Mouse (Mus musculus): ENCODE measurements around the gene F11r. TPM values are rescaled to one million over a fixed set of nuclear protein-coding genes. Genes with fewer than 3 reads are reported as not detected.

The F11r gene
- 4.3 and 5.2 TPM in 2 replicates for polyA plus RNA-seq (2012; rRNA removed)

GRCm38 (mm10) chr1:171437264-171438013, at the start of gene F11r:
F11r (plus strand) TSS chr1:171437535.

DNA sequence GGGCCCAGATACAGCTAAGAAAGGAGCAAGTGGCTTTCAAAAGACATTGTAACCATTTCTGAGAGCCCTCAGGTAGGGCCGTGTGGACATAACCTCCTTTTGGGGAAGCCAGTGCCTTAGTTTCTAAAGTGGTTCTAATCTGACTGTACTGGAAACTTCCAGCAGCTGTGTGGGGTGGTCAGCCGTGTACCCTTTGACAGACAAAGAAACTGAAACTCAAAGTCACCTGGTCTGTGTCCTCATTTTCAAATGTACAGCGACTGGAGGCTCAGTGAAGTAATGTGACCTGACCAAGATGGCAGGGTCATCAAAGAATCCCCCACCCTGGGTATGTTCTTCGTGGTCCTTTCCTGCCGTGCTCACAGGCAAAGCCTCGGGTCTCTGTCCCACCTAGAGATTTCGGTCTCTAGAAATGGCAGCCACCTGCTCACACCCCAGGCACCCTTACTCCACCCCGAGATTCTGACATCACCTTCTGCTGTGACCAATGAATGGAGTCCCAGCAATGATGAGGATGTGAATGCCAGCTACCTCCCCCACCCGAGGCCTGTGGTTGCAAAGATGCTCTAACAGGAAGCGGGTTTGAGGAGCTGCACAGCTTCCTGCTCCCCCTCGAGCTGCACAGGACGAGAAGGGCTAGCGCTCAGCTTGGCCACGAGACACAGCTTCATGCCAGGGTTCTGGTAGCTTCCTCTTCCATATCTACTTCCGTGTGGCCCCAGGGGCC, 48.8 kb upstream of the F11r start, which contains the start of gene Arhgap30:
Gene Arhgap30 (plus strand): TSS at position 579 of the 727 bp plus-strand sequence.

GRCm38 (mm10) chr1:171410947-171411484, 26.3 kb upstream of the F11r start, which contains the start of gene Usf1:
Usf1 (plus strand) TSS chr1:171411313.

DNA sequence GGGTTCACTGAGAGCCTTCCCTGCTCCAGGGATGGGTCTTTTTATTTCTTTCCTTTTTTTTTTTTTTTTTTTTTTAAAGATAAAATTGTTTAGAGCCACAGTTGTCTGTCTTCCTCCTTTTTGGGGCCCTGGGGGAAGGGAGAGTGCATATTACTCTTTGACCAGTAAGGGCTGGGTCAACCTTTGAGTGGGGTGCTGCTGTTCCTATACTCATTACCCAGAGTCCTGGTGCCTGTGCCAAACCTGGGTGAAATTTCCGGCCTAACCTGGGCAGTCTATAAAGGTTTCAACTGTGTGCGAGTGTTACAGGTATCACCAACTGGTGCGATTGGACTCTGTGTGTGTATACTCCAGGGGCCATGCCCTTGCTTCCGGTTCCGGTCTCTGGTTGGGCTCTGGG, 18.7 kb upstream of the F11r start, which contains the start of gene Tstd1:
Gene Tstd1 (plus strand): TSS at position 213 of the 400 bp plus-strand sequence.

DNA sequence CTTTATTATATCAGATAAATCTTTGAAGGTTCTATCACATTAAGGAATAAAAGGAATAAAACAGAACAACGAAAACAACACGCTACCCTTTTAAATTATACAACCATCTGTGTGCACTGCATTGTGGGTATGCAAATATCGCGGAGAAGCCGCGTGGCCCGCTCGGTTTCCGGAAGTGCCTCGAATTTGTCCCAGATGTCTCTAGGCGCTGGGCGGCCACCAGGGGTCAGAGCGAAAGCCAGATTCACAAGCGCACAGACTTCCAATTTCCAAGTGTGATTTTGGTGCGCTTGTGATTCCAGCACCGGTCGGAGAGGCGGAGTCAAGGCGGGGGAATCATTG, 65.9 kb downstream of the F11r start, which contains the start of gene Alyref2:
Gene Alyref2 (plus strand): TSS at position 229 of the 342 bp plus-strand sequence.

Other genes starting within 250 kb of the F11r start
- 15.7 and 19.8 TPM in 2 replicates for gene Pcp4l1, start 241.3 kb upstream of the F11r start, polyA plus RNA-seq (2012; rRNA removed)
- 0.03 and 0.06 TPM in 2 replicates for gene Nr1i3, start 223.6 kb upstream of the F11r start, polyA plus RNA-seq (2012; rRNA removed)
- gene Tomm40l, start 215.0 kb upstream of the F11r start, polyA plus RNA-seq (2012; rRNA removed): 47.7 and 50.1 TPM in 2 replicates
- gene Apoa2, start 212.5 kb upstream of the F11r start, polyA plus RNA-seq (2012; rRNA removed): 2.4 and 3.0 TPM in 2 replicates
- 13.6 and 15.5 TPM in 2 replicates for gene Fcer1g, start 203.2 kb upstream of the F11r start, polyA plus RNA-seq (2012; rRNA removed)
- 4.1 and 4.2 TPM in 2 replicates for gene Adamts4, start 187.1 kb upstream of the F11r start, polyA plus RNA-seq (2012; rRNA removed)
- gene Ndufs2, start 186.1 kb upstream of the F11r start, polyA plus RNA-seq (2012; rRNA removed): 131 and 134 TPM in 2 replicates
- gene B4galt3, start 167.2 kb upstream of the F11r start, polyA plus RNA-seq (2012; rRNA removed): 90.9 and 94.0 TPM in 2 replicates
- gene Ppox, start 156.3 kb upstream of the F11r start, polyA plus RNA-seq (2012; rRNA removed): 66.2 and 67.0 TPM in 2 replicates
- 93.2 and 96.4 TPM in 2 replicates for gene Usp21, start 149.5 kb upstream of the F11r start, polyA plus RNA-seq (2012; rRNA removed)
- gene Ufc1, start 142.5 kb upstream of the F11r start, polyA plus RNA-seq (2012; rRNA removed): 67.6 and 71.7 TPM in 2 replicates
- gene Dedd, start 108.4 kb upstream of the F11r start, polyA plus RNA-seq (2012; rRNA removed): 57.8 and 58.7 TPM in 2 replicates
- gene Nit1, start 91.9 kb upstream of the F11r start, polyA plus RNA-seq (2012; rRNA removed): 64.1 and 65.4 TPM in 2 replicates
- gene Pfdn2, start 91.9 kb upstream of the F11r start, polyA plus RNA-seq (2012; rRNA removed): 80.6 and 91.3 TPM in 2 replicates
- 3.4 and 3.6 TPM in 2 replicates for gene Klhdc9, start 76.7 kb upstream of the F11r start, polyA plus RNA-seq (2012; rRNA removed)
- gene Nectin4, start 67.4 kb upstream of the F11r start, polyA plus RNA-seq (2012; rRNA removed): 2.2 and 4.1 TPM in 2 replicates
- 0.44 and 0.48 TPM in 2 replicates for gene Arhgap30, start 48.6 kb upstream of the F11r start, polyA plus RNA-seq (2012; rRNA removed)
- 186 and 199 TPM in 2 replicates for gene Usf1, start 26.2 kb upstream of the F11r start, polyA plus RNA-seq (2012; rRNA removed)
- 3.8 and 4.4 TPM in 2 replicates for gene Tstd1, start 18.7 kb upstream of the F11r start, polyA plus RNA-seq (2012; rRNA removed)
- gene Alyref2, start 65.9 kb downstream of the F11r start, polyA plus RNA-seq (2012; rRNA removed): 18.7 and 19.8 TPM in 2 replicates
- 0.04 TPM in 1 of 2 replicates, not detected in the other for gene Itln1, start 97.8 kb downstream of the F11r start, polyA plus RNA-seq (2012; rRNA removed)
- not detected in 2 replicates for gene Cd244a, start 121.7 kb downstream of the F11r start, polyA plus RNA-seq (2012; rRNA removed)
- gene Ly9, start 169.9 kb downstream of the F11r start, polyA plus RNA-seq (2012; rRNA removed): 0.16 and 0.24 TPM in 2 replicates
- gene Slamf7, start 215.5 kb downstream of the F11r start, polyA plus RNA-seq (2012; rRNA removed): 0.01 TPM in 1 of 2 replicates, not detected in the other
- 0.56 and 0.84 TPM in 2 replicates for gene Cd48, start 244.5 kb downstream of the F11r start, polyA plus RNA-seq (2012; rRNA removed)